Mouse (Mus musculus) C2C12 (cell line): ENCODE measurements around the gene Vamp5.

Experiments used
- CEBPB ChIP-seq: IDR thresholded peaks from one replicate; pipeline ENCODE4 v1.6.1; 2011; ENCODE audit warnings: low read depth, mild to moderate bottlenecking, control low read depth, moderate library complexity
- CTCF ChIP-seq: IDR thresholded peaks from one replicate; pipeline ENCODE4 v1.5.1; 2011; ENCODE audit not compliant: control insufficient read depth, insufficient read depth, insufficient read length
- FOSL1 ChIP-seq: IDR thresholded peaks from one replicate; pipeline ENCODE4 v1.8.0; 2011; ENCODE audit warnings: mild to moderate bottlenecking, low read length; ENCODE audit not compliant: poor library complexity, insufficient read depth, severe bottlenecking
- MAX ChIP-seq: IDR thresholded peaks from one replicate; pipeline ENCODE4 v1.6.1; 2011; ENCODE audit warnings: mild to moderate bottlenecking, control low read depth
- MYOD1 ChIP-seq: IDR thresholded peaks from one replicate; pipeline ENCODE4 v1.6.1; 2011; ENCODE audit warnings: low read depth; ENCODE audit not compliant: control insufficient read depth, insufficient read length
- MYOG ChIP-seq: IDR thresholded peaks from one replicate; pipeline ENCODE4 v1.6.1; 2011; ENCODE audit not compliant: control insufficient read depth, insufficient read length; ENCODE audit errors: extremely low read depth

GRCm38 (mm10) chr6:72329019-72329418, 51.2 kb downstream of the Vamp5 start:
- TF ChIP-seq MAX (no peak), CTCF (no peak), MYOD1 (no peak), MYOG (no peak), CEBPB (no peak), FOSL1 (no peak)
